Mouse (Mus musculus) heart, adult 2 months (tissue): ENCODE measurements around the gene Fam210b.

Experiments
- CTCF ChIP-seq: fragments of 200-600 bp; IDR thresholded peaks from 2 replicates; pipeline ENCODE4 v1.8.1; 2022; ENCODE audit warnings: antibody characterized with exemption, mild to moderate bottlenecking, moderate library complexity
- EP300 ChIP-seq: fragments of 200-500 bp; IDR thresholded peaks from 2 replicates; pipeline ENCODE4 v1.6.1; 2011; ENCODE audit warnings: low read depth, low read length, control low read depth; ENCODE audit not compliant: insufficient read depth
- POLR2A ChIP-seq: fragments of 200-500 bp; IDR thresholded peaks from 2 replicates; pipeline ENCODE4 v1.6.1; 2011; ENCODE audit warnings: mild to moderate bottlenecking, low read depth, low read length, control low read depth; ENCODE audit not compliant: insufficient read depth

- TF ChIP-seq CTCF (no peak), EP300 (no peak), POLR2A (no peak)
Observed at GRCm38 (mm10) chr2:172304118-172304708, 41.2 kb upstream of the Fam210b start.
